Mouse (Mus musculus): ENCODE data around the gene Ice2.

- no peak for TF ChIP-seq POLR2A (IDR thresholded peaks at IDR 0.05; ENCODE audit: borderline replicate concordance, extremely low read depth, low read depth, low read length)
- no peak for TF ChIP-seq CTCF (IDR thresholded peaks at IDR 0.05; ENCODE audit: insufficient read depth, low read length)
These were observed 35.7 kb upstream of the Ice2 start for GRCm38 (mm10) chr9:69361951-69362445.
